Mouse (Mus musculus): Measurements from ENCODE around the gene Sntg2. TPM values are rescaled to one million over a fixed set of nuclear protein-coding genes. Genes with fewer than 3 reads are reported as not detected.

Gene Sntg2
- polyA plus RNA-seq, 2 experiments: 1.4 TPM

GRCm38 (mm10) chr12:30257664-30258063 lies 115.5 kb downstream of the Sntg2 start:
- H3K36me3 ChIP-seq (ENCODE audit: control insufficient read depth, insufficient read depth, low read length): no peaks in the 10 kb centered on the region
- H3K9me3 ChIP-seq (ENCODE audit: control insufficient read depth, low read length): no peaks in the 10 kb centered on the region
- H3K4me1 ChIP-seq (ENCODE audit: control insufficient read depth, insufficient read depth, low read length): peaks cover 6% of the 10 kb centered on the region; the same call in 1 of the 2 replicates
- H3K27ac ChIP-seq (replicated peaks; ENCODE audit: low read depth, low read length): no peak overlapping the region
- H3K27me3 ChIP-seq (ENCODE audit: control insufficient read depth, insufficient read depth, low read length): no peaks in the 10 kb centered on the region; the same call in 1 of the 2 replicates
- 90% methylated on average over 7 of the region's 7 CpGs for WGBS
- no peak overlapping the region for H3K4me2 ChIP-seq (replicated peaks; ENCODE audit: low read depth, low read length, severe bottlenecking)
- ATAC-seq (ENCODE audit: low FRiP score, low read depth) (no peak), DNase-seq (ENCODE audit: low spot score) (no peak)
- no peak for TF ChIP-seq POLR2A (IDR thresholded peaks at IDR 0.05; ENCODE audit: borderline replicate concordance, extremely low read depth, insufficient read depth, insufficient read length)
- no peak overlapping the region for H3K4me3 ChIP-seq (replicated peaks; ENCODE audit: low read length)
- H3K9ac ChIP-seq (ENCODE audit: low read depth, low read length, severe bottlenecking): no peak overlapping the region

DNA sequence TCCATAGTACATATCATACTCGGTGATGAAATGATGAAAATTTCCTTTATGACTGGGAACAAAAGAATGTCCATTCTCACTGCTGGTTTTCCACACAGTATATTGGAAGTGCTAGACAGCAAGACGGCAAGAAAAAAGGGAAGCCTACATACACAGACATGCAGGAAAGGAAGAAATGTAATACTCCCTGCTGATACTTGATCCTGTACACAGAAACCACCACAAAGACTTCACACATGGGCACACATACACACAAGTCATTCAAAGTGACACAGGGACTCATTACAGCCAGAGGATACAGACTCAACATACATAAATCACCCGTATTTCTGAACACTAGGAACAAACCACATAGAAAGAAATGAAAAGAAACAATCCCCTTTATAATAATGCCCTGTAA lies 117.0 kb downstream of the Sntg2 start:
- WGBS: 47% methylated on average over 3 of the region's 3 CpGs
- Histone ChIP-seq H3K27ac (replicated peaks; ENCODE audit: low read depth, low read length) (no peak overlapping the region), H3K4me3 (replicated peaks; ENCODE audit: low read length) (no peak overlapping the region), H3K4me2 (replicated peaks; ENCODE audit: low read depth, low read length, severe bottlenecking) (no peak overlapping the region), H3K36me3 (ENCODE audit: control insufficient read depth, insufficient read depth, low read length) (no peaks in the 10 kb centered on the region), H3K9me3 (ENCODE audit: control insufficient read depth, low read length) (no peaks in the 10 kb centered on the region), H3K9ac (ENCODE audit: low read depth, low read length, severe bottlenecking) (no peak overlapping the region), H3K4me1 (ENCODE audit: control insufficient read depth, insufficient read depth, low read length) (peaks cover 6% of the 10 kb centered on the region; the same call in 1 of the 2 replicates), H3K27me3 (ENCODE audit: control insufficient read depth, insufficient read depth, low read length) (no peaks in the 10 kb centered on the region)
- DNase-seq (ENCODE audit: low spot score) (no peak), ATAC-seq (ENCODE audit: low FRiP score, low read depth) (no peak)
- TF ChIP-seq POLR2A (IDR thresholded peaks at IDR 0.05; ENCODE audit: borderline replicate concordance, extremely low read depth, insufficient read depth, insufficient read length): no peak

DNA sequence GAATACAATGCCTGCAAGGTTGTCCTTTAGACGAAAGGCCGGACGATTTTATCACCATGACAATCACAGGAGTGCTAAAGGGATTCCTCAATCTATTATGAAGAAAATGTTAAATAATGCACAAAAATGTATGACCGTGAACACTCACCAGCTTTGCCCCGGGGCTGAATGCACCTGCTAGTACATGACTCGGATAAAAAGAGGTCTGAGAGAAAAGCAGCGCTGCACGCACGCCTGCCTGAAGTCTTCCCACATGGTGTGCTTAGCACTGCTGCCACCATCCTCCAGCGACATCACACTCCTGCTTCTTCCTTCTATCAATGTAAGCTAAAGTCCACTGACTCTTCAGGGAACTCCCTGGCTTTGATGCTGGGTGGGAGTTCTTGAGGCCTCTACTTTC lies 118.6 kb downstream of the Sntg2 start:
- 84% methylated on average over 10 of the region's 10 CpGs for WGBS
- no peak for ATAC-seq (ENCODE audit: low FRiP score, low read depth)
- no peak for DNase-seq (ENCODE audit: low spot score)

GRCm38 (mm10) chr12:30252381-30252780 lies 120.8 kb downstream of the Sntg2 start:
- Histone ChIP-seq H3K9me3 (ENCODE audit: control insufficient read depth, low read length) (no peaks in the 10 kb centered on the region), H3K4me2 (replicated peaks; ENCODE audit: low read depth, low read length, severe bottlenecking) (no peak overlapping the region), H3K27me3 (ENCODE audit: control insufficient read depth, insufficient read depth, low read length) (no peaks in the 10 kb centered on the region), H3K9ac (ENCODE audit: low read depth, low read length, severe bottlenecking) (no peak overlapping the region), H3K4me1 (ENCODE audit: control insufficient read depth, insufficient read depth, low read length) (no peaks in the 10 kb centered on the region), H3K36me3 (ENCODE audit: control insufficient read depth, insufficient read depth, low read length) (no peaks in the 10 kb centered on the region), H3K27ac (replicated peaks; ENCODE audit: low read depth, low read length) (no peak overlapping the region), H3K4me3 (replicated peaks; ENCODE audit: low read length) (no peak overlapping the region)
- 92% methylated on average over 4 of the region's 4 CpGs for WGBS
- TF ChIP-seq POLR2A (IDR thresholded peaks at IDR 0.05; ENCODE audit: borderline replicate concordance, extremely low read depth, insufficient read depth, insufficient read length): no peak
- no peak for ATAC-seq (ENCODE audit: low FRiP score, low read depth)
- DNase-seq (ENCODE audit: low spot score): no peak

More for the DNA sequence above, 118.6 kb downstream of the Sntg2 start:
- Histone ChIP-seq H3K9me3 (ENCODE audit: control insufficient read depth, low read length) (no peaks in the 10 kb centered on the region), H3K27me3 (ENCODE audit: control insufficient read depth, insufficient read depth, low read length) (no peaks in the 10 kb centered on the region), H3K36me3 (ENCODE audit: control insufficient read depth, insufficient read depth, low read length) (no peaks in the 10 kb centered on the region), H3K4me3 (replicated peaks; ENCODE audit: low read length) (no peak overlapping the region), H3K9ac (ENCODE audit: low read depth, low read length, severe bottlenecking) (no peak overlapping the region), H3K4me2 (replicated peaks; ENCODE audit: low read depth, low read length, severe bottlenecking) (no peak overlapping the region), H3K27ac (replicated peaks; ENCODE audit: low read depth, low read length) (no peak overlapping the region), H3K4me1 (ENCODE audit: control insufficient read depth, insufficient read depth, low read length) (peaks cover 2% of the 10 kb centered on the region; the same call in 1 of the 2 replicates)
- TF ChIP-seq POLR2A (IDR thresholded peaks at IDR 0.05; ENCODE audit: borderline replicate concordance, extremely low read depth, insufficient read depth, insufficient read length): no peak

- Histone ChIP-seq H3K9me3 (ENCODE audit: control insufficient read depth, low read length) (no peaks in the 10 kb centered on the region), H3K4me3 (replicated peaks; ENCODE audit: low read length) (no peak overlapping the region), H3K9ac (ENCODE audit: low read depth, low read length, severe bottlenecking) (no peak overlapping the region), H3K4me1 (ENCODE audit: control insufficient read depth, insufficient read depth, low read length) (no peaks in the 10 kb centered on the region), H3K27me3 (ENCODE audit: control insufficient read depth, insufficient read depth, low read length) (no peaks in the 10 kb centered on the region), H3K36me3 (ENCODE audit: control insufficient read depth, insufficient read depth, low read length) (no peaks in the 10 kb centered on the region), H3K4me2 (replicated peaks; ENCODE audit: low read depth, low read length, severe bottlenecking) (no peak overlapping the region), H3K27ac (replicated peaks; ENCODE audit: low read depth, low read length) (no peak overlapping the region)
- WGBS: 86% methylated on average over 8 of the region's 8 CpGs
- ATAC-seq (ENCODE audit: low FRiP score, low read depth) (no peak), DNase-seq (ENCODE audit: low spot score) (no peak)
- TF ChIP-seq POLR2A (IDR thresholded peaks at IDR 0.05; ENCODE audit: borderline replicate concordance, extremely low read depth, insufficient read depth, insufficient read length): no peak
Observed at GRCm38 (mm10) chr12:30251283-30251829, 121.8 kb downstream of the Sntg2 start.

All from limb, embryonic 14.5 days (tissue).